Mouse (Mus musculus) urinary bladder, postnatal 14 days (tissue): ENCODE data around the gene Abraxas2.

Experiments used
- DNase-seq: peaks from one replicate; pipeline ENCODE4 v3.0.0; 2021; ENCODE audit warnings: low spot score

The Abraxas2 gene

GRCm38 (mm10) chr7:132898234-132898633 lies 39.2 kb downstream of the Abraxas2 start:
- no peak for DNase-seq

GRCm38 (mm10) chr7:132900826-132901531 lies 42.0 kb downstream of the Abraxas2 start:
- DNase-seq = peak; percentile 11

- DNase-seq = no peak
Observed at GRCm38 (mm10) chr7:132903796-132904195, 44.8 kb downstream of the Abraxas2 start.

- no peak for DNase-seq
Observed at GRCm38 (mm10) chr7:132921971-132922370, 62.9 kb downstream of the Abraxas2 start.

- no peak for DNase-seq
Observed at GRCm38 (mm10) chr7:132925227-132925626, 66.2 kb downstream of the Abraxas2 start.

- DNase-seq = no peak
Observed at GRCm38 (mm10) chr7:132927201-132927600, 68.2 kb downstream of the Abraxas2 start.

GRCm38 (mm10) chr7:132930055-132930454 lies 71.0 kb downstream of the Abraxas2 start:
- DNase-seq = no peak

- DNase-seq = peak; percentile 98
Observed at GRCm38 (mm10) chr7:132930850-132931559, 72.0 kb downstream of the Abraxas2 start, which contains the start of gene Zranb1. Zranb1 (plus strand) TSS chr7:132931142.

- peak; percentile 50 for DNase-seq
Observed at GRCm38 (mm10) chr7:132931560-132932351, 72.7 kb downstream of the Abraxas2 start.

- no peak for DNase-seq
Observed at GRCm38 (mm10) chr7:132933331-132933730, 74.3 kb downstream of the Abraxas2 start.
